Comparison of ENCODE assay signal across 8 mouse cellular contexts in genomic region chr9:32031950-32032453, GRCm38 (mm10).
DNase-seq lines count a peak whose midpoint lies in the region; ATAC-seq and TF ChIP-seq lines count a peak whose summit lies in the region.

No protein-coding gene starts in this region.

- H3K9ac ChIP-seq in embryonic facial prominence, embryonic 15.5 days = peak overlapping the region; percentile 52
- peak overlapping the region; percentile 87 for H3K9ac ChIP-seq in heart, embryonic 12.5 days
- H3K9ac ChIP-seq in kidney, postnatal 0 days (ENCODE audit: low read depth, low read length) = peak overlapping the region; percentile 93
- H3K9ac ChIP-seq in liver, embryonic 11.5 days (ENCODE audit: low read depth, low read length) = peak overlapping the region; percentile 74
- peak overlapping the region; percentile 92 for H3K9ac ChIP-seq in stomach, postnatal 0 days (ENCODE audit: low read length)

- no peak for ATAC-seq in CD4-positive, CD25-positive, alpha-beta regulatory T cell, adult 4 months
- ATAC-seq in embryonic facial prominence, embryonic 15.5 days (ENCODE audit: insufficient number of reproducible peaks, low FRiP score, low TSS enrichment, low read depth) = peak; percentile 84
- ATAC-seq in heart, embryonic 12.5 days (ENCODE audit: insufficient number of reproducible peaks, low FRiP score) = peak; percentile 86
- ATAC-seq in kidney, postnatal 0 days (replicated peaks; ENCODE audit: low FRiP score, low read depth) = peak; percentile 82
- peak; percentile 74 for ATAC-seq in liver, embryonic 11.5 days (replicated peaks; ENCODE audit: low FRiP score)
- peak; percentile 85 for ATAC-seq in stomach, postnatal 0 days (ENCODE audit: low FRiP score, low TSS enrichment)

- peak; percentile 8 for DNase-seq in CD4-positive, CD25-positive, alpha-beta regulatory T cell, adult 2 months (ENCODE audit: low read depth, low spot score)
- DNase-seq in kidney, postnatal 0 days (ENCODE audit: low spot score) = peak; percentile 86
- peak; percentile 82 for DNase-seq in liver, embryonic 11.5 days (ENCODE audit: low spot score)
- peak; percentile 3 for DNase-seq in naive thymus-derived CD4-positive, alpha-beta T cell, adult 2 months (ENCODE audit: low read depth)
- peak; percentile 89 for DNase-seq in stomach, postnatal 0 days (ENCODE audit: low spot score)

- no peaks in the 10 kb centered on the region for H3K36me3 ChIP-seq in embryonic facial prominence, embryonic 15.5 days
- H3K36me3 ChIP-seq in heart, embryonic 12.5 days = no peaks in the 10 kb centered on the region
- H3K36me3 ChIP-seq in kidney, postnatal 0 days (ENCODE audit: insufficient read depth, low read length) = no peaks in the 10 kb centered on the region
- no peaks in the 10 kb centered on the region for H3K36me3 ChIP-seq in liver, embryonic 11.5 days (ENCODE audit: control insufficient read depth, insufficient read depth, low read length)
- H3K36me3 ChIP-seq in stomach, postnatal 0 days (ENCODE audit: control insufficient read depth, insufficient read depth, low read length) = no peaks in the 10 kb centered on the region

- WGBS in embryonic facial prominence, embryonic 15.5 days = under 1% methylated on average over 55 of the region's 64 CpGs
- 3% methylated on average over 58 of the region's 64 CpGs for WGBS in heart, embryonic 12.5 days
- under 1% methylated on average over 56 of the region's 64 CpGs for WGBS in kidney, postnatal 0 days
- WGBS in liver, embryonic 11.5 days = under 1% methylated on average over 57 of the region's 64 CpGs
- 0% methylated on average over 42 of the region's 64 CpGs for WGBS in stomach, postnatal 0 days

- TF ChIP-seq CTCF in kidney, postnatal 0 days (IDR thresholded peaks at IDR 0.05; ENCODE audit: low read depth) = no peak
- no peak; the same call in 1 of the 2 replicates for TF ChIP-seq CTCF in stomach, postnatal 0 days (IDR thresholded peaks at IDR 0.05; ENCODE audit: low read depth)

- H3K4me2 ChIP-seq in embryonic facial prominence, embryonic 15.5 days (replicated peaks) = peak overlapping the region; percentile 85
- H3K4me2 ChIP-seq in heart, embryonic 12.5 days = peak overlapping the region; percentile 77
- peak overlapping the region; percentile 84 for H3K4me2 ChIP-seq in kidney, postnatal 0 days (ENCODE audit: low read length)
- peak overlapping the region; percentile 77 for H3K4me2 ChIP-seq in liver, embryonic 11.5 days
- H3K4me2 ChIP-seq in stomach, postnatal 0 days (replicated peaks; ENCODE audit: low read depth) = peak overlapping the region; percentile 89

- H3K9me3 ChIP-seq in embryonic facial prominence, embryonic 15.5 days (replicated peaks) = no peaks in the 10 kb centered on the region
- no peaks in the 10 kb centered on the region for H3K9me3 ChIP-seq in heart, embryonic 12.5 days (replicated peaks)
- no peaks in the 10 kb centered on the region for H3K9me3 ChIP-seq in kidney, postnatal 0 days (replicated peaks; ENCODE audit: low read length)
- H3K9me3 ChIP-seq in liver, embryonic 11.5 days (ENCODE audit: control insufficient read depth, low read length) = no peaks in the 10 kb centered on the region
- H3K9me3 ChIP-seq in stomach, postnatal 0 days (ENCODE audit: control insufficient read depth, low read length) = no peaks in the 10 kb centered on the region

- no peak for TF ChIP-seq EP300 in stomach, postnatal 0 days (optimal IDR thresholded peaks at IDR 0.05)

- H3K4me1 ChIP-seq in embryonic facial prominence, embryonic 15.5 days = peaks cover 32% of the 10 kb centered on the region
- H3K4me1 ChIP-seq in heart, embryonic 12.5 days (replicated peaks) = peaks cover 56% of the 10 kb centered on the region
- 0 out of 2 replicates have a peak, but pooled peaks cover 6% of the 10 kb centered on the region for H3K4me1 ChIP-seq in kidney, postnatal 0 days (replicated peaks; ENCODE audit: insufficient read depth, low read length)
- H3K4me1 ChIP-seq in liver, embryonic 11.5 days (replicated peaks; ENCODE audit: control insufficient read depth, insufficient read depth, low read length) = no peaks in the 10 kb centered on the region; the same call in none of the 2 replicates
- H3K4me1 ChIP-seq in stomach, postnatal 0 days (replicated peaks; ENCODE audit: control insufficient read depth, insufficient read depth) = 0 out of 2 replicates have a peak, but pooled peaks cover 2% of the 10 kb centered on the region

- H3K4me3 ChIP-seq in embryonic facial prominence, embryonic 15.5 days (replicated peaks) = peak overlapping the region; percentile 67
- H3K4me3 ChIP-seq in heart, embryonic 12.5 days = peak overlapping the region; percentile 78
- H3K4me3 ChIP-seq in kidney, postnatal 0 days (replicated peaks; ENCODE audit: low read depth, low read length) = peak overlapping the region; percentile 74
- peak overlapping the region; percentile 75 for H3K4me3 ChIP-seq in liver, embryonic 11.5 days (ENCODE audit: low read depth, low read length)
- H3K4me3 ChIP-seq in stomach, postnatal 0 days (ENCODE audit: low read depth, low read length) = peak overlapping the region; percentile 52

- no peaks in the 10 kb centered on the region for H3K27me3 ChIP-seq in embryonic facial prominence, embryonic 15.5 days
- H3K27me3 ChIP-seq in heart, embryonic 12.5 days (replicated peaks) = no peaks in the 10 kb centered on the region
- H3K27me3 ChIP-seq in kidney, postnatal 0 days (ENCODE audit: insufficient read depth, low read length) = no peaks in the 10 kb centered on the region
- peaks cover 38% of the 10 kb centered on the region for H3K27me3 ChIP-seq in liver, embryonic 11.5 days (replicated peaks; ENCODE audit: control insufficient read depth, insufficient read depth, low read length)
- no peaks in the 10 kb centered on the region for H3K27me3 ChIP-seq in stomach, postnatal 0 days (ENCODE audit: control insufficient read depth, insufficient read depth, low read length)

- peak overlapping the region; percentile 78 for H3K27ac ChIP-seq in embryonic facial prominence, embryonic 15.5 days (replicated peaks)
- peak overlapping the region; percentile 77 for H3K27ac ChIP-seq in heart, embryonic 12.5 days (ENCODE audit: poor library complexity, severe bottlenecking)
- H3K27ac ChIP-seq in kidney, postnatal 0 days = peak overlapping the region; percentile 73
- H3K27ac ChIP-seq in liver, embryonic 11.5 days (ENCODE audit: low read depth, low read length) = no peak overlapping the region
- peak overlapping the region; percentile 91 for H3K27ac ChIP-seq in stomach, postnatal 0 days (replicated peaks)

Comparison
In these comparisons a context has a peak if more than half of its experiments do, and no peak if none do; other contexts are left out.
1. DNase-seq: peak in every context shown above with its lines; median percentile 89 in stomach, postnatal 0 days; 86 in kidney, postnatal 0 days; 82 in liver, embryonic 11.5 days; 8 in CD4-positive, CD25-positive, alpha-beta regulatory T cell, adult 2 months; 3 in naive thymus-derived CD4-positive, alpha-beta T cell, adult 2 months.